Comparison of ENCODE assay signal across 10 mouse cellular contexts in genomic region chr3:82275822-82276203, GRCm38 (mm10).
DNase-seq lines count a peak whose midpoint lies in the region; ATAC-seq and TF ChIP-seq lines count a peak whose summit lies in the region.
"Had no signal": no experiment of that assay in that cellular context is flagged by ENCODE, and none has a peak within 500 bp of the region (broad histone marks: within the 10 kb centered on the region; RNA-seq: fewer than 3 reads in every experiment).

No protein-coding gene starts in this region.

- H3K4me2 ChIP-seq in forebrain, embryonic 14.5 days (ENCODE audit: low read length) = no peak overlapping the region
- H3K4me2 ChIP-seq in forebrain, embryonic 12.5 days = no peak overlapping the region
- no peak overlapping the region for H3K4me2 ChIP-seq in intestine, embryonic 14.5 days (ENCODE audit: low read length)
- H3K4me2 ChIP-seq in intestine, postnatal 0 days (replicated peaks; ENCODE audit: low read depth) = no peak overlapping the region
- H3K4me2 ChIP-seq in midbrain, postnatal 0 days (ENCODE audit: low read depth, low read length, poor library complexity, severe bottlenecking) = no peak overlapping the region
- no peak overlapping the region for H3K4me2 ChIP-seq in midbrain, embryonic 13.5 days (replicated peaks)
- no peak overlapping the region for H3K4me2 ChIP-seq in stomach, embryonic 16.5 days (ENCODE audit: low read depth, low read length)
- H3K4me2 ChIP-seq: embryonic facial prominence, embryonic 12.5 days; liver, embryonic 15.5 days had no signal

- no peak for TF ChIP-seq CTCF in intestine, postnatal 0 days (IDR thresholded peaks at IDR 0.05; ENCODE audit: low read depth)
- no peak for TF ChIP-seq CTCF in midbrain, postnatal 0 days (IDR thresholded peaks at IDR 0.05)

- DNase-seq in forebrain, embryonic 14.5 days (ENCODE audit: low spot score) = peak; percentile 37
- DNase-seq in intestine, embryonic 14.5 days (ENCODE audit: low spot score) = no peak
- peak; percentile 65 for DNase-seq in midbrain, postnatal 0 days (ENCODE audit: low spot score)

- no peak overlapping the region for H3K27ac ChIP-seq in forebrain, embryonic 14.5 days (ENCODE audit: low read depth, low read length)
- no peak overlapping the region for H3K27ac ChIP-seq in forebrain, embryonic 12.5 days
- H3K27ac ChIP-seq in intestine, embryonic 14.5 days (ENCODE audit: low read depth) = peak overlapping the region; percentile 39
- no peak overlapping the region for H3K27ac ChIP-seq in intestine, postnatal 0 days (ENCODE audit: low read depth, low read length)
- H3K27ac ChIP-seq in midbrain, postnatal 0 days (ENCODE audit: low read depth, low read length) = peak overlapping the region; percentile 27; the same call in 1 of the 2 replicates
- H3K27ac ChIP-seq in midbrain, embryonic 13.5 days = no peak overlapping the region
- peak overlapping the region; percentile 55 for H3K27ac ChIP-seq in stomach, embryonic 16.5 days (ENCODE audit: low read length)
- H3K27ac ChIP-seq: embryonic facial prominence, embryonic 12.5 days; liver, embryonic 15.5 days had no signal

- H3K36me3 ChIP-seq in forebrain, embryonic 14.5 days (ENCODE audit: control insufficient read depth, insufficient read depth, low read length) = no peaks in the 10 kb centered on the region
- H3K36me3 ChIP-seq in forebrain, embryonic 12.5 days (replicated peaks) = no peaks in the 10 kb centered on the region
- no peaks in the 10 kb centered on the region for H3K36me3 ChIP-seq in intestine, embryonic 14.5 days (ENCODE audit: control insufficient read depth, insufficient read depth, low read length)
- H3K36me3 ChIP-seq in intestine, postnatal 0 days (ENCODE audit: control insufficient read depth, insufficient read depth) = no peaks in the 10 kb centered on the region
- no peaks in the 10 kb centered on the region for H3K36me3 ChIP-seq in midbrain, postnatal 0 days (ENCODE audit: insufficient read depth, low read length)
- no peaks in the 10 kb centered on the region for H3K36me3 ChIP-seq in midbrain, embryonic 13.5 days
- H3K36me3 ChIP-seq in stomach, embryonic 16.5 days (ENCODE audit: control insufficient read depth, insufficient read depth, low read length) = no peaks in the 10 kb centered on the region
- H3K36me3 ChIP-seq: embryonic facial prominence, embryonic 12.5 days; liver, embryonic 15.5 days had no signal

- H3K4me3 ChIP-seq in forebrain, embryonic 14.5 days (ENCODE audit: low read depth, low read length) = no peak overlapping the region
- no peak overlapping the region for H3K4me3 ChIP-seq in forebrain, embryonic 12.5 days (replicated peaks)
- H3K4me3 ChIP-seq in intestine, embryonic 14.5 days (ENCODE audit: low read depth, low read length) = no peak overlapping the region
- H3K4me3 ChIP-seq in intestine, postnatal 0 days (ENCODE audit: low read depth, low read length) = no peak overlapping the region
- H3K4me3 ChIP-seq in midbrain, postnatal 0 days (ENCODE audit: low read depth, low read length) = no peak overlapping the region
- H3K4me3 ChIP-seq in midbrain, embryonic 13.5 days (replicated peaks) = no peak overlapping the region
- H3K4me3 ChIP-seq in stomach, embryonic 16.5 days (replicated peaks; ENCODE audit: low read length) = no peak overlapping the region
- H3K4me3 ChIP-seq: embryonic facial prominence, embryonic 12.5 days; liver, embryonic 15.5 days had no signal

- no peaks in the 10 kb centered on the region for H3K9me3 ChIP-seq in forebrain, embryonic 14.5 days (replicated peaks; ENCODE audit: control insufficient read depth, low read length)
- no peaks in the 10 kb centered on the region for H3K9me3 ChIP-seq in forebrain, embryonic 12.5 days
- no peaks in the 10 kb centered on the region for H3K9me3 ChIP-seq in intestine, embryonic 14.5 days (ENCODE audit: control insufficient read depth, low read length)
- no peaks in the 10 kb centered on the region for H3K9me3 ChIP-seq in intestine, postnatal 0 days (ENCODE audit: control insufficient read depth)
- H3K9me3 ChIP-seq in midbrain, postnatal 0 days (ENCODE audit: low read length) = no peaks in the 10 kb centered on the region
- H3K9me3 ChIP-seq in midbrain, embryonic 13.5 days = no peaks in the 10 kb centered on the region
- no peaks in the 10 kb centered on the region for H3K9me3 ChIP-seq in stomach, embryonic 16.5 days (replicated peaks; ENCODE audit: control insufficient read depth, low read length)
- H3K9me3 ChIP-seq: embryonic facial prominence, embryonic 12.5 days; liver, embryonic 15.5 days had no signal

- H3K4me1 ChIP-seq in forebrain, embryonic 14.5 days (ENCODE audit: control insufficient read depth, insufficient read depth, low read length) = peaks cover 17% of the 10 kb centered on the region
- H3K4me1 ChIP-seq in forebrain, embryonic 12.5 days = peaks cover 7% of the 10 kb centered on the region; the same call in 1 of the 2 replicates
- H3K4me1 ChIP-seq in intestine, embryonic 14.5 days (replicated peaks; ENCODE audit: control insufficient read depth, insufficient read depth, low read length) = peaks cover 11% of the 10 kb centered on the region
- H3K4me1 ChIP-seq in intestine, postnatal 0 days (replicated peaks; ENCODE audit: control insufficient read depth, insufficient read depth, low read length) = 0 out of 2 replicates have a peak, but pooled peaks cover 4% of the 10 kb centered on the region
- H3K4me1 ChIP-seq in midbrain, postnatal 0 days (ENCODE audit: insufficient read depth, low read length) = peaks cover 2% of the 10 kb centered on the region; the same call in 1 of the 2 replicates
- H3K4me1 ChIP-seq in midbrain, embryonic 13.5 days (replicated peaks) = peaks cover 15% of the 10 kb centered on the region
- H3K4me1 ChIP-seq in stomach, embryonic 16.5 days (ENCODE audit: control insufficient read depth, insufficient read depth, low read length) = peaks cover 8% of the 10 kb centered on the region
- H3K4me1 ChIP-seq: liver, embryonic 15.5 days had no signal

- H3K27me3 ChIP-seq in forebrain, embryonic 14.5 days (replicated peaks; ENCODE audit: control insufficient read depth, insufficient read depth, low read length) = no peaks in the 10 kb centered on the region
- no peaks in the 10 kb centered on the region for H3K27me3 ChIP-seq in forebrain, embryonic 12.5 days
- no peaks in the 10 kb centered on the region for H3K27me3 ChIP-seq in intestine, embryonic 14.5 days (replicated peaks; ENCODE audit: control insufficient read depth, insufficient read depth, low read length)
- H3K27me3 ChIP-seq in intestine, postnatal 0 days (replicated peaks; ENCODE audit: control insufficient read depth, insufficient read depth, low read length) = no peaks in the 10 kb centered on the region
- H3K27me3 ChIP-seq in midbrain, postnatal 0 days (ENCODE audit: insufficient read depth, low read length) = no peaks in the 10 kb centered on the region
- no peaks in the 10 kb centered on the region for H3K27me3 ChIP-seq in midbrain, embryonic 13.5 days
- no peaks in the 10 kb centered on the region for H3K27me3 ChIP-seq in stomach, embryonic 16.5 days (ENCODE audit: control insufficient read depth, insufficient read depth, low read length)
- H3K27me3 ChIP-seq: embryonic facial prominence, embryonic 12.5 days; liver, embryonic 15.5 days had no signal

- ATAC-seq in forebrain, embryonic 14.5 days = peak; percentile 40; the same call in 1 of the 2 replicates
- no peak for ATAC-seq in forebrain, embryonic 12.5 days (ENCODE audit: low FRiP score)
- no peak for ATAC-seq in intestine, embryonic 14.5 days (replicated peaks; ENCODE audit: low FRiP score, low TSS enrichment, low read depth)
- no peak for ATAC-seq in intestine, postnatal 0 days
- no peak for ATAC-seq in midbrain, postnatal 0 days (ENCODE audit: low FRiP score)
- ATAC-seq in midbrain, embryonic 13.5 days = no peak
- ATAC-seq in stomach, embryonic 16.5 days (ENCODE audit: insufficient read depth, low FRiP score) = peak; percentile 33; the same call in 1 of the 2 replicates
- ATAC-seq in cerebellum, adult (ENCODE audit: insufficient number of reproducible peaks, low FRiP score, low TSS enrichment) = no peak

- H3K9ac ChIP-seq in forebrain, embryonic 14.5 days (ENCODE audit: low read length) = no peak overlapping the region
- H3K9ac ChIP-seq in forebrain, embryonic 12.5 days = no peak overlapping the region
- no peak overlapping the region for H3K9ac ChIP-seq in intestine, embryonic 14.5 days (ENCODE audit: low read length)
- no peak overlapping the region for H3K9ac ChIP-seq in intestine, postnatal 0 days (ENCODE audit: low read depth, low read length)
- no peak overlapping the region for H3K9ac ChIP-seq in midbrain, postnatal 0 days (replicated peaks; ENCODE audit: low read length, poor library complexity, severe bottlenecking)
- H3K9ac ChIP-seq in midbrain, embryonic 13.5 days (replicated peaks) = no peak overlapping the region
- no peak overlapping the region for H3K9ac ChIP-seq in stomach, embryonic 16.5 days (ENCODE audit: low read length)
- H3K9ac ChIP-seq: embryonic facial prominence, embryonic 12.5 days; liver, embryonic 15.5 days had no signal

- WGBS in forebrain, embryonic 14.5 days = 47% methylated on average over 4 of the region's 4 CpGs
- WGBS in forebrain, embryonic 12.5 days = 69% methylated on average over 4 of the region's 4 CpGs
- 53% methylated on average over 4 of the region's 4 CpGs for WGBS in intestine, embryonic 14.5 days
- WGBS in intestine, postnatal 0 days = 61% methylated on average over 4 of the region's 4 CpGs
- 58% methylated on average over 4 of the region's 4 CpGs for WGBS in midbrain, postnatal 0 days
- 79% methylated on average over 4 of the region's 4 CpGs for WGBS in midbrain, embryonic 13.5 days
- WGBS in stomach, embryonic 16.5 days = 49% methylated on average over 4 of the region's 4 CpGs

Comparison
In these comparisons a context has a peak if more than half of its experiments do, and no peak if none do; other contexts are left out.
1. ATAC-seq: peak in forebrain, embryonic 14.5 days (single experiment) and stomach, embryonic 16.5 days (single experiment); none in forebrain, embryonic 12.5 days (single experiment), intestine, embryonic 14.5 days (single experiment), intestine, postnatal 0 days (single experiment), midbrain, postnatal 0 days (single experiment), midbrain, embryonic 13.5 days (single experiment) and cerebellum, adult (single experiment).
2. H3K27ac ChIP-seq: peak in intestine, embryonic 14.5 days (single experiment), midbrain, postnatal 0 days (single experiment) and stomach, embryonic 16.5 days (single experiment); none in forebrain, embryonic 14.5 days (single experiment), forebrain, embryonic 12.5 days (single experiment), intestine, postnatal 0 days (single experiment) and midbrain, embryonic 13.5 days (single experiment).